Mouse (Mus musculus) embryonic fibroblast, embryonic 13.5 days (primary cell): ENCODE measurements around the gene Rpl31.

ENCODE experiments used
- CTCF ChIP-seq: IDR thresholded peaks from 2 replicates; pipeline ENCODE4 v1.5.1; 2011; ENCODE audit warnings: mild to moderate bottlenecking, control low read depth, low read length, moderate library complexity, borderline replicate concordance; ENCODE audit not compliant: insufficient read depth
- POLR2A ChIP-seq: IDR thresholded peaks from 2 replicates; pipeline ENCODE4 v1.6.1; 2011; ENCODE audit warnings: low read depth, mild to moderate bottlenecking, control low read depth, low read length, moderate library complexity

DNA sequence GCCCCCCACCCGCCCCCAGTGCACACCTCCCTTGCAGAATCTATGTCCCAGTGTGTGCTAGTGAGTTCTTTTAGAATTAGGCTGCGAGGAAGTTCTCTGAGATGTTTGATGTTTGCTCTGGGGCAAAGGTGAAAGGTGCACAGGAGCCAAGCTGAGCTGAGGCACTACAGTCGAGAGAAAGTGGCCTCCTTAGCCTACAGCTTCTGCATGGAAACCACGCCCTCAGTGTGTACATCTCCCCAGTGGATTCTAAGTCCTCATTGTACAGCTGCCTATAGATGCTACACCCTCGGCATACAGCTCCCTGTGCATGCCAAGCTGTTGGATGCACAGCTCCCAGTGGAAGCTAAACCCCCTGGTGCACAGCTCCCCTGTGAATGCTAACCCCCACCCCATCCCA is 28.2 kb upstream of the Rpl31 start:
- TF ChIP-seq POLR2A (no peak), CTCF (no peak)
